Comparison of ENCODE assay signal across 8 mouse cellular contexts in genomic region chr9:120929081-120929480, GRCm38 (mm10). TPM values are rescaled to one million over a fixed set of nuclear protein-coding genes. Genes with fewer than 3 reads are reported as not detected.
DNase-seq lines count a peak whose midpoint lies in the region; ATAC-seq and TF ChIP-seq lines count a peak whose summit lies in the region.

Gene Ctnnb1, plus strand, starts transcription at chr9:120929216.

- H3K4me2 ChIP-seq in heart, embryonic 11.5 days = no peak within 1 kb of the TSS
- H3K4me2 ChIP-seq in midbrain, postnatal 0 days (ENCODE audit: low read depth, low read length, poor library complexity, severe bottlenecking) = peak within 1 kb of the TSS; percentile 30

- no peak within 1 kb of the TSS for H3K9ac ChIP-seq in heart, embryonic 11.5 days (ENCODE audit: low read depth, low read length)
- H3K9ac ChIP-seq in midbrain, postnatal 0 days (replicated peaks; ENCODE audit: low read length, poor library complexity, severe bottlenecking) = peak within 1 kb of the TSS; percentile 61

- H3K4me3 ChIP-seq in lung, adult 2 months (replicated peaks; ENCODE audit: extremely low read depth, low read depth, low read length) = no peak within 1 kb of the TSS
- no peak within 1 kb of the TSS for H3K4me3 ChIP-seq in embryonic facial prominence, embryonic 10.5 days
- no peak within 1 kb of the TSS for H3K4me3 ChIP-seq in heart, embryonic 11.5 days (ENCODE audit: low read depth, low read length)
- peak within 1 kb of the TSS; percentile 31 for H3K4me3 ChIP-seq in midbrain, postnatal 0 days (ENCODE audit: low read depth, low read length)

- peaks cover 8% of the 10 kb centered on the region for H3K4me1 ChIP-seq in lung, adult 2 months (ENCODE audit: control insufficient read depth, insufficient read depth, low read length)
- H3K4me1 ChIP-seq in embryonic facial prominence, embryonic 10.5 days = peaks cover 23% of the 10 kb centered on the region
- no peaks in the 10 kb centered on the region for H3K4me1 ChIP-seq in heart, embryonic 11.5 days (ENCODE audit: control insufficient read depth, insufficient read depth, low read length)
- H3K4me1 ChIP-seq in midbrain, postnatal 0 days (ENCODE audit: insufficient read depth, low read length) = no peaks in the 10 kb centered on the region

- TF ChIP-seq CTCF in lung, adult 2 months (IDR thresholded peaks at IDR 0.05; ENCODE audit: insufficient read depth, low read length) = no peak
- no peak for TF ChIP-seq CTCF in midbrain, postnatal 0 days (IDR thresholded peaks at IDR 0.05)

- no peak within 1 kb of the TSS for H3K27ac ChIP-seq in embryonic facial prominence, embryonic 10.5 days (replicated peaks)
- H3K27ac ChIP-seq in heart, embryonic 11.5 days (ENCODE audit: low read depth, low read length) = no peak within 1 kb of the TSS
- H3K27ac ChIP-seq in midbrain, postnatal 0 days (ENCODE audit: low read depth, low read length) = peak within 1 kb of the TSS; percentile 93

- H3K27me3 ChIP-seq in embryonic facial prominence, embryonic 10.5 days (replicated peaks; ENCODE audit: low read depth, poor library complexity, severe bottlenecking) = no peaks in the 10 kb centered on the region
- H3K27me3 ChIP-seq in heart, embryonic 11.5 days (ENCODE audit: control insufficient read depth, insufficient read depth, low read length) = no peaks in the 10 kb centered on the region
- no peaks in the 10 kb centered on the region for H3K27me3 ChIP-seq in midbrain, postnatal 0 days (ENCODE audit: insufficient read depth, low read length)

- no peaks in the 10 kb centered on the region for H3K9me3 ChIP-seq in embryonic facial prominence, embryonic 10.5 days
- no peaks in the 10 kb centered on the region for H3K9me3 ChIP-seq in heart, embryonic 11.5 days (replicated peaks; ENCODE audit: control insufficient read depth, low read length)
- H3K9me3 ChIP-seq in midbrain, postnatal 0 days (ENCODE audit: low read length) = no peaks in the 10 kb centered on the region

- no peak for TF ChIP-seq POLR2A in lung, adult 2 months (IDR thresholded peaks at IDR 0.05; ENCODE audit: borderline replicate concordance, extremely low read depth, low read depth, low read length)

- no peak for ATAC-seq in heart, embryonic 11.5 days (replicated peaks; ENCODE audit: insufficient number of reproducible peaks, low FRiP score, low TSS enrichment)
- peak; percentile 38; the same call in 1 of the 2 replicates for ATAC-seq in midbrain, postnatal 0 days (ENCODE audit: low FRiP score)

- 92% methylated on average over 11 of the region's 11 CpGs for WGBS in lung, adult 2 months
- 75% methylated on average over 11 of the region's 11 CpGs for WGBS in embryonic facial prominence, embryonic 10.5 days
- WGBS in heart, embryonic 11.5 days (ENCODE audit: insufficient replicate concordance) = 85% methylated on average over 11 of the region's 11 CpGs
- WGBS in midbrain, postnatal 0 days = 36% methylated on average over 11 of the region's 11 CpGs

- H3K36me3 ChIP-seq in embryonic facial prominence, embryonic 10.5 days (replicated peaks) = no peaks in the 10 kb centered on the region
- no peaks in the 10 kb centered on the region for H3K36me3 ChIP-seq in heart, embryonic 11.5 days (ENCODE audit: control insufficient read depth, insufficient read depth, low read length)
- no peaks in the 10 kb centered on the region for H3K36me3 ChIP-seq in midbrain, postnatal 0 days (ENCODE audit: insufficient read depth, low read length)

- no peak for DNase-seq in lung, adult 2 months
- DNase-seq in lung, postnatal 14 days = no peak
- DNase-seq in embryonic facial prominence, embryonic 10.5 days (ENCODE audit: low spot score) = no peak
- DNase-seq in left cerebral cortex, adult 8-10 months (ENCODE audit: low spot score in 2 of 2) = no peak
- DNase-seq in midbrain, postnatal 0 days (ENCODE audit: low spot score) = no peak
- no peak for DNase-seq in cerebellum, postnatal 14 days
- DNase-seq in frontal cortex, postnatal 10 days (ENCODE audit: low spot score in 2 of 2) = no peak

RNA-seq across cellular contexts. Expression of gene Ctnnb1, which starts in this region (rescaled TPM):
- polyA plus RNA-seq in lung, adult 2 months (2012; rRNA removed) = 149 and 203 TPM in 2 replicates
- polyA plus RNA-seq in embryonic facial prominence, embryonic 10.5 days (2016; fragmentation: Nextera tagmentation; extraction: Ambion mirVana) = 584 and 637 TPM in 2 replicates
- polyA plus RNA-seq in heart, embryonic 11.5 days (2014; fragmentation: Nextera tagmentation; extraction: Ambion mirVana) = 433 and 469 TPM in 2 replicates
- 100 to 1,000 TPM; 498 to 528 (median 508) TPM for total RNA-seq in left cerebral cortex, adult 8-10 months (2022)
- total RNA-seq in midbrain, postnatal 0 days (2014; rRNA removed) = 917 and 1,042 TPM in 2 replicates
- 320 and 347 TPM in 2 replicates for polyA plus RNA-seq in midbrain, postnatal 0 days (2015; fragmentation: Nextera tagmentation; extraction: Ambion mirVana)
